Mouse (Mus musculus) thymus, postnatal 4 days (tissue): ENCODE results near the gene Nfam1.
A peak's percentile ranks its signal among the peaks of the same experiment; 100 is the strongest.

Experiments
- DNase-seq: peaks from one replicate; pipeline ENCODE4 v3.0.0; 2021

Nfam1 gene

DNA sequence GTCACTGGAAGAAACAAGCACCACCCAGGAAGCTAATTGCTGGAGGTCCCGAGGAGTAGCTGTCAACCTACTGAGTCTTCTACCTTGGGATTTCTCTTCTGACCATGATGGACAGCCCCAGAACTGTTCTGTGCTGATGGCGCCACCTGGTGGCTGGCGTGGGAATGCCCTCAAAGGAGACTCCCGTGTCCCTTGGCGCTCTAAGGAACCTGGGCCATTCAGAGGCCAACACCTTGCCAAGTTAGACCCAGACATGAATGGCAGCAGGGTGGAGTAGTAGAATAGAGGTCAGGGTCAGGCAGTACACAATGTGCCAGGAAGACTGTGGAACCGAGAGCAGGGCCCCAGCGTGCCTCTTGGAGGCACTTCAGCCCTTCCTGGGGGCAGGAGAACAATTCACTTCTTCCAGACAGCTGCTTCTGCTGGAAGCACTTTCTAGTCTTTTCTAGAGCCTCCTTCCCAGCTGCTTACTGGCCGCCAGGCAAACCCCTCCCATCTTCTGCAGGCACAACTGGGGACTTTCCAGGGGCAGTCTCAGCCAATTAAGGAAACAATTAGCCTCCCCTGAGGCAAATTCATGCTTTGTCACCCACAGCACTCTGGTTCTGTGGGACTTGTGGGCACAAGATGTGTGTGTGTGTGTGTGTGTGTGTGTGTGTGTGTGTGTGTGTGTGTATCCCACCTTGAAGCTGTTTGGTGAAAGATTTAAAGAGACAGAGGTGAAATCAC lies 4.8 kb upstream of the Nfam1 start:
- peak; percentile 95 for DNase-seq

DNA sequence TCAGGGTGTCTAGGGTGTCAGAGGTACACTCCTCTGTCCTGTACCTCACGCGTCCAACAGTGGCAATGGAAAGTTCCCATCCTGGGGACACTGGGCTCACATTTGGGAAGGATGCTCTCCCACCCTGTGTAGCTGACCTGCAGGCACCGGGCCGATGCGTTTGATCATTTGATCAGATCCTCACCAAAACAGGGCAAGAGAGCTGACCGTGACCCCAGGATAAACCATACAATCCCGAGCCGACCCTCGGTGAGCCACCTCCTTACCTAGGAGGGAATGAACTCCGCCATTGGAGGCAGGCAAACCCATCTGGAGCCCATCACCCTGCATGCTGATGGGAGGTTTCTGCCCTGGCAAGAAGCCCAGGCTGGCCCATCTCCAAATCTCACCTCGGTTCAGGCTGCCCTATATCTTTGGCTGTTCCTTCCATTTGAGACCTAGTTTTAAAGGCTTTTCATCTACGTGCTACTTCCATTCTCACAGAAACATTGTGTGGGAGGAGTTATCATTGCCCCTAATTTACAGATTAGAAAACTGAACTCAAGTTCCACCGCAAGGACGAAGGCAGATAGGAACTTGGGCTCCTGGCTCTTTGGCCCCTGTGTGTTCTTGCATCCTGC lies 3.9 kb upstream of the Nfam1 start:
- DNase-seq = no peak

DNA sequence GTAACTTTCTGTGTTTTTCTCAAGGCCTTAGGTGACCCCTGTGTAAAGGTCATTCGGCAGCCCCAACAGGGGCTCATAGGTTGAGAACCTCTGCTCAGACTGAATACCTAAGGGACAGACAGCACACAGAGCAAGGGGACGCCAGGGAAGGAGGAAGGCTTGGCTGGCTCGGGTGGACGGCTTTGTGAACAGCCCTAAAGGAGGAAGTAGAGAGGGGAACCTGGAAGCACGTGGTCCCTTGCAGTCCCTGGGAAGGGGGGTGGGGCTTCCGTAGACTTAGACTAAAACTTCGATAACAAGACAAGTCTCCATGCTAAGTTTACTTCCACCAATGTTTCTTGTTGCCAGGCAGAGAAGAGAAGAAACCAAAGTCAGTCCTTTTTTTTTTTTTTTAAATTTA lies 3.0 kb upstream of the Nfam1 start:
- DNase-seq = peak; percentile 71

DNA sequence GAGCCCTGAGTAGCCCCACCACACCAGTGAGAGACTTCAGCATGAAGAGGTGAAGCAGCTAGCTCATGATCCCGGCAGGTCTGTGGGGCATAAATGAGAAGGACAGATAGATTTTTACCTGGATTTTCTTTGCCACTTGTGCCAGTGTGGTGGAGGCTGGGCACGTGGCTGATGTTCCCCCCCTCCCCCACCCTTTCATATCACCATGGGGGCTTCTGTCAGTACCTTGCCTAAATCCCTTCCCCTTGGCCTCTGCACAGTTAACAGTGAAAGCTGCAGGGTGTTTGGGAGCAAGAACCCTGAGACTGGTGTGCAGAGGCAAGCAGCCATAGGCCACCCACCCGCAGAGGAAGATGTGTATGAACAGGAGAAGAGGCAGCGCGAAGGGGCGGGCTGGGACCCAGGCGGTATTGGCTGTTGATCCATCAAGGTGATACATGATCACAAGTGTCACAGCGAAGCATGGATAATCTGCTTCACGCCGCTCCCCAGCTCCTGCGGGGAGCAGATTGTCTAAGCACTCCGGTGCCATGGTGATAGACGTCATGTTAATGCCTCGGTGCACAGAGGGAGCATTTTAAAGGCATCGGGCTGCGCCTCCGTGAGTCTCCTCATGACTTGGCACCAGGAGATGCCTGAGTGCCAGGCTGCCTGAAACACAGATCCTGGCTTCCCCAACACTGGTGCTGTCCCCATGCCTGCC lies 1.3 kb upstream of the Nfam1 start:
- peak; percentile 33 for DNase-seq

DNA sequence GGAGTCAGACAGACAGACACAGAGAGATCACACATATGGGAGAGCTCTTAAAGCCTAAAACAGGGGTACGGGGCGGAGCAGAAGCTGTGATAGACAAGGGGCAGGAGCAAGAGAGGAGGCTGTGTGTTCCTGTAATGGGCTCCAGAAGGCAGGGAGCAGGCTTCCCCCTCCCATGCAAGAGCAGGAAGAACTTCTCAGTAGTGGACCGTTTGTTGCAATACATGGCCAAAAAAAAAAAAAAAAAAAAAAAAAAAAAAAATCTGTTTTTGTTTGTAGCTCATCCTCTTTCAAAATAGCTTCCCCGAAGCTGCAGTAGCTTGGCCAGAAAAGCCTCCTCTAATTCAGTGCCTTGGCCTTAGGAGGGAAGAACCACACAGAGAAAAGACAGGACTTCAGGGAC lies 2.2 kb downstream of the Nfam1 start:
- DNase-seq = no peak

DNA sequence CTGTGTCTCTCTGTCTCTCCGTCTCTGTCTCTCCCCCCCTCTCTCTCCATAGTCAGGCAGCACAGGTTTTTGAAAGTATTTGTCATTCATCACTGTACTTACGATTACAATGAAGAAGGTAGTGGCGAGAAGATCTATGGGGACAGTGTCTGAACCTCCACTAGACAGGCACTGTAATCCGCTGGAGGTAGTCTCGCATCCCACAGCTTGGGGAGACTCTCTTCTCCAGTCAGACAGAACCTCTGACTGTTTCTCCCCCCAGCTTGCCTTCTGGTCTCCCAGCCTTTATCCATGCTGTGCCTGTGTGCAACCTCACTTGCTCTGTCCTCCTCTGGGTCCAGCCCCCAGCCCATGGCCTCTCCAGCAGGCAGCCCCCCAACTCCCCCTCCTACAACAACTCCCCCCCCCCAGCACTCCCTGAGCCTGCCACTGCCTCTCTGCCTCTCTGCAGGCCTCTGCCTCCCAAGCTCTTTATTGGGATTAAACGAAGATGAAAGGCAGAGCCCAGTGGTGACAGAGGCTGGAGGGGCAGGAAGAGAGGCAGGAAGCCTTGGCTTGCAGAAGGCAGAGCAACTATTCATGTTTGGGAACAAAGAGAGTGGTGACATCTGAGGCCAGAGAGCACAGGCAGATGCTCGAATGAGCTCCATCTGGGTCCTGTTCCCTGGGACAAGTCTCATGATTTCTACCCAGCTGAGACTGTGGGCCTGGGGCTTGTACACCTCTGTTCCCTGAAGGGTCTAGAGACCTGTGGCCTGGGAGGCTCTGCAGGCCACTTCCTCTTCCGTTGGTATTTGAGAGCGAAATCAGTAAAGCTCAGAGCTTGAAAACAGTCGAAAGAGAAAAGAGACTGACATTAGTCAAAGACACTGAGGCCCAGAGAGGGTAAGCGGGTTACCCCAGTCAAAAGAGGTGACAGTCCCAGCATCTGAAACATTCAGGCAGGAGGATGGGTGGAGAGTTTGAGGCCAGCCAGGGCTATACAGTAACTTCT lies 3.1 kb downstream of the Nfam1 start:
- DNase-seq = peak; percentile 30

DNA sequence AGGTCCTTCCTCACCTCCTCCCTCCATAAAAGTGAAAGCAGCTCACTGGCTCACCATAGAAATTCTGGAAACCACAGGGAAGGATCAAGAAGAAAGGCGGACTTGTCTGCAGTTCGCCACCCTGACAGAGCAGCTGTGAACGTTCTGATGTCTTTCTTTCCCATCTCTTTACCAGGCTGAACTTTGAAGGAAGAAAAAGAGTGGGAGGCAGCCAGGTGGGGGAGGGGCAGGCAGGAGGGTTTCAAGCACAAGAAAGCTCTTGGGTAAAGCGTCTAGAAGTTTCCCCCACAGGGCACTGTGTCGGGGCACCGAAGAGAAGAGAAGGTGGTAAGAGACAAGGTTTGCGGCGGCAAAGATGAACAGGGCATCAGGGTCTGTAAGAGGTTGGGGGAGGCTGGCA lies 7.0 kb downstream of the Nfam1 start:
- peak; percentile 56 for DNase-seq

DNA sequence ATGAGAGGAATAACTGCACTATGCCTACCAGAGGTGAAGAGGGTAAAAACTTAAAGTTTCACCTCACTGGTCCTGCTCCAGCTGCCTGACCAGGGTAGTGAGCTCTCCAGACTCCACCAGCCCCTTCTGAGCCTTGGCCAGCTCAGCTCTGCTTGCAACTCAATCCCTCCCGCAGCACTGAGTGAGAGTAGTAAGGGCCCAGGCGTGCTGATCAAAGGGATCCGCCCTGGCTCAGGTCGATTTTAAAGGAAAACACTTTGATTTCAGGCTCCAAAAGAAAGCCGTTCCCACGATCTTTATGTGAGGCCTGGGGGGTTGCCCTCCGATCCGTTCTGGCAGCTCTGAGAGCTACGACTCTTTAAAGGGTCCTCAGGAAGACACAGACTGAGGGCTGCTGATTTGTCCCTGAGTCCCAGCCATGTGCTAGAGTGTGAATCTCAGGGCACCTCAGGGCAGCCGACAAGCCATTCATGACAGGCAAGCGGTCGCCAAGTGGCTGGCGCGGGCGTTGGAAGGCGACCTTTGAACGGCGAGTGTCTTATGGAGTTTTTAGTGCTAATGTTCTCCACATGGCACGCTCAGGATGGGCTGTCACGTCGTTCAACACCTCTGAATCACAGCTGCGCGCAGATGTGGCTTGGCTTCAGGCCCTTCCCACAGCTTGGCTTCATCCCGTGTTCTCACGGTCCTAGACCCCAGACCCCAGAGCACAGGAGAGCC lies 7.9 kb downstream of the Nfam1 start:
- DNase-seq = no peak

DNA sequence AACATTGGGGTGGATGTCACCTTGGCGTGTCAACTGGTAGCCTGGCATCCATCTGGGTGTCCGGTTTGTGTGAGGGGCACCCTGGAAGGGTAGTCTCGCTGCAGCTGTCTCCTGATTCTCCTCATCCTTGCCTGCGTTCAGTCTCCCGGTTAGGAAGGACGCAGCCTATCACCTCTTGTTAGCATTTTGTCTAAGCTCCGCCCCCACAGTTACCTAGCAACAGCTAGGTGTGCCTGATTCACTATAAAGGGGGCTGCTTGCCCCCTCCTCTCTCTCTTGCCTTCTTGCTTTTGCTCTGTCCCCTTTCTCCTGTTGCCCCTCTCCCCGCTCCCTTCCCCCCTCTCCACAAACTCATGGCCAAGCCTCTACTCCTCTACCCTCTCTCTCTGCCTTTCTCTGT lies 10.2 kb downstream of the Nfam1 start:
- DNase-seq = no peak

DNA sequence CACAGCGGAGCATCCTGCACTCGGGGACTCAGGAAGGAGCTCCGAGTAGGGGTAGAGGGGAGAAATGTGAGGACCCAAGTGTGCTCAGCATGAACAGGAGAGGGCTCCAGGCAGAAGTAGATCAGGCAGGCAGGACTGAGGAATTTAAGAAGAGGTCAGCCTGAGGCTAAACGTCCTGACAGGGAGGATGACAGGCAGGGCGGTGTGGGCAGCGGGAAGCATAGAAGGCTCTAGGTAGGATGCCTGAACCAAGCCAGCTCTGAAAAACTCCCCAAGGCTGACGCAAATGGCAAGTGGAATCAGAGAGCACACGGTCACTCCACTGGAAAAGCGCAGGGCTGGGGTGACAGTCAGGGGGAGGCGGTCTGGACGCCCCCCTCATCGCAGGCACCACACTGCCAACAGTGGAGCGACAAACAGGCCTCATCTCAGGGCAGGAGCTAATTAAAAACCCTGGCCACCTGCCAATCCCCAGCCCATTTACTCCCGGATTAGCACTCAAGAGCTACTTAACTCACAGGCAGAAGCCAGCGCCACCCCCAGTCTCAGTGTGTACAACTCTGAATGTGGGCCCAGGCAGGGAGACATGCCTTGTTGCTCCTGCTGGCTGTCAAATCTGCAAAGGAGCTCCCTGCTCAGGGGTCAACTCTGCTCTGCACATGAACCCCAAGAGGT lies 22.0 kb downstream of the Nfam1 start:
- no peak for DNase-seq

DNA sequence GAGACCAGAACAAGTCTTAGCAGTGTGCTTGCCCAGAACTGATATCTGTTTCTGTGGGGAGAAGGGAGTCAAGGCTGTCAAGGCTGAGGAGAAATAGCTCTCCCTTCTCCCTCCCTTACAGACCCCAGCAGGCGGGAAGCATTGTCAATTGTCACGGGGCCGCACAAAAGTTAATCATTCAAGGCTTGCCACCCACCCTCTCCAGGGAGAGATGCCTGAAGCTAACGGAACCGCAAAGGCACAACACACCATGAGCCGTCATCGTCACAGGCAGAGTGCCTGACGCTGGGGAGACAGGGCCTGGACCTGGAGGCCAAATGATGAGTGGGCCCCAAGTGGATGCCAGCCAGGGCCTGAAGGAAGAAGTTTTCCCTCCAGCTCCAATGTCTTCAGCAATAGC lies 22.7 kb downstream of the Nfam1 start:
- DNase-seq = no peak

DNA sequence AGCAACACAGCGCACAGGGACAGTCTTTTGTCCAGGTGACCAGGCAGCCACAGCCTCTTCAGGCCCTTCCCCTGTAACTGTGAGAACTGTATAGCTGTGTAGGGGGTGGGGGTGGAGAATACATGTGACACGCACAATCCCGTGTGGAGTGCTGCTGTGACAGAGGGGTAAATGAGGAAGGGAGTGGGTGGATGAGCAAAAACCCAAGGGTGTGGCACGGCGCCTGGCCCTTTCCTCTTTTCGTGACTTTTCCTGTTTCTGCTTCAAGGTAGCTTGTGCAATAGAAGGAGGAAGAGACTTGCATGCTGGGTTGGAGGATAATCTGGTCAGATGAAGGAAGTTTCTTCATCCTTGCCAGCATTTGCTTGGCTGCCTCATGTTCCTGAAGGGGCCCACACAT lies 23.6 kb downstream of the Nfam1 start:
- DNase-seq = no peak

DNA sequence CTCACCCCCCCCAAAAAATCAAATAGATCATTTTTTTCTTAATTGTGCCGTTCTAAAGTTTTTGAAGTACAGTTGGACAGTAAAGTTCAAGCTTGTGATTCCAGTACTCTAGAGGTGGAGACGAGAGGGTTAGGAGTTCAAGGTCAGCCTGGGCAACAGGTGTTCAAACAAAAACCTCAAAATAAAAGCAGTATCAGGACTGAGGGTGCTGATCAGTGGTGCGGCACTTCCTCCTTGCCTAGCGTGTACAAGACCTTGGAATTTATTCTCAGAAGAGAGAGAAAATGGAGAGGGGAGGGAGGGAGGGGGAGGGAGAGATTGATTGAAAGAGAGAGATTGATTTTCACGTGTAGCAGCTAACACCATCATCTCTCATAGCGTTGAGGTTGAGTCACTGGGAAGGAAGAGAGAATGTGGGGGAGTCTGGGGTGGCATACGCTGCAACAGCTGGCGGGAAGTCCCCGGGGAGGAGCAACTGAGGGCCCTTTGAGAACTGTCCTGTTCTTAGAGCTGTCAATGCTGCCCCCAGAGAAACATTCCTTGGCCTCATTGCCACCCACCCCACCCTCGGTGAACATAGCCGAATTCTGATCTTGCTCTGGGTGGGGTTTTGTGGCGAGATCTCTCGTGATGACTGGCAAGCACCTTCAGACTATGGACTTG lies 24.2 kb downstream of the Nfam1 start:
- DNase-seq = peak; percentile 58

DNA sequence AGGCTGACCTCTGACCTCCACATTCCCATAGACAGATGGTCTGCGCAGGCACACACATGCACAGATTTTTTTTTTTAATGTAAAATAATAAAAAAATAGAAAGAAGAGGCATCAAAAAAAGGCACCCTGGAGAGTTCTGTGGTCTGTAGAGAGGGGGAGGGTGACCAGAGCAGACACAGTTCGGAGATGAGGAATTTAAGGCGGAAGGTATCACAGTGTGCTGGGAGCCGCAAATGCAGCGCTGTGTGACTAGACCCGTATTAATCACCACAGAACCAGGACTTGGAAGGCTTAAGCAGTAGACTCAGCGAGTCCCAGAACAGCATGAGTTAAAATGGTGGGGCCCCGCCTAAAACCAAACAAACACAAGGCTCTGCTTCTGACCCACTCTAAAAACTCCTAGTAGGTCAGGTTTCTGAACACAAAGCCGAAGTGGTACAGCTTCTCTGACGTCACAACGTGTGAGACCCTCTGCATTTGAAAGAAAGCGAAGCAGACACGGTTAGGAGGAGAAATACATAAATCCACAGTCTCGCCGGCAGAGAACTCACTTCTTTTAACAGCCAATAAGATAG lies 25.7 kb downstream of the Nfam1 start:
- no peak for DNase-seq

DNA sequence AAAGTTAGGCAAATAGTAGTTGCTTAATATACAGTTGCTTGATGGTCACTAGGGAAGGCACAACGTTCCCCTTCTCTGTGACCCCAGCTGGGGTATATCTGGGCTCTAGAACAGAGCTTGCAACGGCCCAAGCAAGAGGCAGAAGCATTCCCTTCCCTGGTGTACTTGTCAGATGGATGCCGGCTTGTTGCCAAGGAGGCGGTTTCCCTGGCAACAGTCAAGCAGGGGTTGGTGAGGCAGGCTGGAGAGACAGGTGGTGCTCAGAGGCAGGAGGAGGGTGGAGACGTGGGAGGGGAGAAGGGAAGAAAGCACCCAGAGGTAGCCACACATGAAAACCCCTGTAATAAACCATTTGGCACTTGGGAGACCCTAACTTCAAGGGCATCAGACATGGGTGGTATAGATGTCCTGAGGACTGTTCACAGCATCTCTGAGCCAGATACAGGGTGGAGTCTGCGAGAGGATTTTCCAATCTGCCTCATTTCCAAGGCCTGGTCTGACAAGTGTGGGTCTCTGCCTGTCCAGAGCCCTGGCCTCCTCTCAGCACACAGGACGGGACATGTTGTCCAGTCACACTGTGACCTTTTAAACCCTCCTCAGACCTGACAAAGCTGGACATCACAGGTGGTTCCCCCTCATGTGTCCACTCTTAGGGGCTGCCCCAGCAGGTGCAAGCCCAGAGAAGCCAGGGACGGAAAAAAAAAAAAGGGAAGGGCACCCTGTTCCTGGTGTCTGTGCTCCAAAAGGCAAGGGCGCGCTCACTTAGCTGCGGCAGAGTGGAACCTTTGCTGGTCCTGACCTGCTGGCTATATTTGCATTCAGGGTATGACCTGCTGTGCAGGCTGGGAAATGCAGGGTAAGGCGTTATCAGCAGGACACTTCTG lies 30.2 kb downstream of the Nfam1 start:
- DNase-seq = no peak

DNA sequence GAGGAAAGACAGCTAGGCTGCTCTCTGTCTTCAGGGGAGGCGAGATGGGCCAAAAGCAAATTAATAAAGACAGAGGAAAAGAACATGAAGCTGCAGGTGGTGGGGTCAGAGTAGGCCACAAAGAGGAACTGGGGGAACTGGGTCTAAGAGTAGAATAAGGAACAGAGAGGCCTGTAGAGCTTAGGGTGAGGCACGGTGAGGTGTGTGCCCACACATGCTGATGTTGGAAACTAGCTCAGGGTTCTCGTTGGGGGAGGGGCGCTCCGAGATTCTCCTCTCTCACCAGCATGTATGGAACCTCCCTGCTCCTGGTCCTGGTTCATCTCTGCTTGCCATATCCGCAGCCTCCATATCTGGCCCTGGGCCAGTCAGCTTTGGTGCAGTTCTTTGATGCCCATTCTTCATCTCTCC lies 34.3 kb downstream of the Nfam1 start:
- DNase-seq = no peak

DNA sequence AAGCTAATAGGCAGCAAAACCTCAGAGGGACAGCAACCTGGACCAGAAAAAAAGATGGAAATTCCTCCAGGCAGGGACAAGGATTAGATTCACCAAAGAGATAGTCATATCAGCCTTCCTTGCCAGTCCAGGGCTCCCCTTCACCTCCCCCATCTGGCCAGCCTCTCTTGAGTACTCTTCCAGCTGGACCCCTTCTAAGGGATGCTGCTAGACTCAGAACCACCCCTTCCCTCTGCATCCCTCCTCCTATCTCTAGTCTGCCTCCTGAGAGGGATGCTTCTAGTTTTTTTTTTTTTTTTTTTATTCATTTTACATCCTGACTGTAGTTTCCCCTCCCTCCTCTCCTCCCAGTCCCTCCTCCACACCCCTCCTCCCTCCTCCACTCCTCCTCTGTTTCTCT lies 36.7 kb downstream of the Nfam1 start:
- no peak for DNase-seq

DNA sequence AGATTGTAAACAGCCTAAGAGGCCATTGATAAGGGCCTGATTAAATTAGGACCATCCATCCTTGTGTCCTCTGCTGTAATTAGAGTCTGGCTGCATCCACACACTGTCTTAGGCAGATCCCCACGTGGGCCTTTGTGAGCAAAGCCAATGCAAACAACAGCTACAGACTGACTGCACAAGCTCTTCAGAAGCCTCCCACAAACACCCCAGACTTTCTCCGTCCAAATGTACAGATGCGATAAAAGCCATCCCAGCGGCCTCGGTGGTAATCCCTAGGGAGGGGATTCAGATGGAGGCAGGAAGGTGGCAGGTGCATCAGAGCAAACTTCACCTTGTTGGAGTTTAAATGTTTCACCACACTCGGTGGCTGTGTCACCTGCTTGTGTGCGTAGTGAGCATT lies 37.9 kb downstream of the Nfam1 start:
- DNase-seq = no peak

DNA sequence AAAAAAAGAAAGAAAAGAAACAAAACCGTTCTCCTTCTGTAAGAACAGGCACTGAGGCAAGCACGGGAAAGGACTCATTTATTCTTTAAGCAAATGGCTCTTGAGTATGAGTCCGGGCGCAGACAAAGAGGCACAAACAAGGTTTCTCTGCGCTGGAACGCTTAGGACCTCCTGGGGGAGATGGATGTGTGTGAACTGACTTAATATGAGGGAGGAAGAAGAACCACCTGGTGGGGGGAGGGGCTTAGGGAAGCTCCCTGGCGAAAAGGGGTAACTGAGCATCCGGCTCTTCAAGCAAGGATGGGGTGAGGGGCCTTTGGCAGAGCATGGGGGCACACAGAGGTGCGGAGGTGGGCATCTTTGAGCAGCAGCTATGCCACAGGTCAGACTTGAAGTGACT lies 40.2 kb downstream of the Nfam1 start:
- DNase-seq = peak; percentile 81
